Mouse (Mus musculus): ENCODE results near the gene Zfp467. TPM values are rescaled to one million over a fixed set of nuclear protein-coding genes. Genes with fewer than 3 reads are reported as not detected.

Zfp467 gene
- total and polyA plus RNA-seq, 3 experiments = 0.85 to 5.7 TPM; not detected in 1

GRCm38 (mm10) chr6:48438475-48439125, 7.0 kb downstream of the Zfp467 start:
- Histone ChIP-seq H3K27me3 (ENCODE audit: control insufficient read depth in 1 of 2, insufficient read depth in 2 of 2, low read length in 2 of 2) (no peaks in the 10 kb centered on the region), H3K9me3 (replicated peaks; ENCODE audit: insufficient read depth, low read length) (no peaks in the 10 kb centered on the region), H3K79me2 (ENCODE audit: control insufficient read depth, insufficient read depth, low read length, poor library complexity) (no peaks in the 10 kb centered on the region), H3K36me3 (ENCODE audit: control insufficient read depth in 1 of 2, insufficient read depth in 2 of 2, low read length in 2 of 2) (no peaks in the 10 kb centered on the region), H3K27ac (ENCODE audit: control insufficient read depth, low read depth, low read length) (no peak overlapping the region), H3K9ac (ENCODE audit: control insufficient read depth, low read depth, low read length, poor library complexity, severe bottlenecking) (no peak overlapping the region), H3K4me3 (ENCODE audit: control insufficient read depth in 1 of 2, insufficient read depth in 1 of 2, low read depth in 2 of 2, low read length in 2 of 2) (no peak overlapping the region), H3K4me1 (ENCODE audit: control insufficient read depth in 1 of 2, insufficient read depth in 2 of 2, low read length in 2 of 2) (no peaks in the 10 kb centered on the region)
- no peak for TF ChIP-seq E2F4 (IDR thresholded peaks at IDR 0.05; ENCODE audit: borderline replicate concordance, low read depth, low read length)
- TF ChIP-seq CTCF (IDR thresholded peaks at IDR 0.05 in 2 of 3, conservative IDR thresholded peaks at IDR 0.05 in 1 of 3; ENCODE audit: control insufficient read depth in 1 of 3, insufficient read depth in 1 of 3, low read depth in 2 of 3, low read length in 3 of 3, poor library complexity in 1 of 3, severe bottlenecking in 1 of 3) = no peak
- TF ChIP-seq GABPA (IDR thresholded peaks at IDR 0.05; ENCODE audit: low read depth, low read length) = no peak
- no peak for TF ChIP-seq MEF2A (IDR thresholded peaks at IDR 0.05; ENCODE audit: extremely low read depth, insufficient replicate concordance, low read depth, low read length, poor library complexity, severe bottlenecking)
- no peak for TF ChIP-seq TCF12 (IDR thresholded peaks at IDR 0.05; ENCODE audit: low read depth, low read length)
- no peak for TF ChIP-seq MYB (IDR thresholded peaks at IDR 0.05; ENCODE audit: low read depth, low read length)
- no peak for TF ChIP-seq GATA1 (IDR thresholded peaks at IDR 0.05; ENCODE audit: low read depth, low read length)
- no peak for TF ChIP-seq CHD2 (IDR thresholded peaks at IDR 0.05; ENCODE audit: low read length)
- no peak for DNase-seq (ENCODE audit: low read depth, low spot score)

- no peaks in the 10 kb centered on the region for H3K9me3 ChIP-seq (replicated peaks; ENCODE audit: insufficient read depth, low read length)
- no peak overlapping the region for H3K4me3 ChIP-seq (ENCODE audit: control insufficient read depth in 1 of 2, insufficient read depth in 1 of 2, low read depth in 2 of 2, low read length in 2 of 2)
- H3K27me3 ChIP-seq (ENCODE audit: control insufficient read depth in 1 of 2, insufficient read depth in 2 of 2, low read length in 2 of 2) = no peaks in the 10 kb centered on the region
- no peaks in the 10 kb centered on the region for H3K79me2 ChIP-seq (ENCODE audit: control insufficient read depth, insufficient read depth, low read length, poor library complexity)
- no peaks in the 10 kb centered on the region for H3K36me3 ChIP-seq (ENCODE audit: control insufficient read depth in 1 of 2, insufficient read depth in 2 of 2, low read length in 2 of 2)
- no peaks in the 10 kb centered on the region for H3K4me1 ChIP-seq (ENCODE audit: control insufficient read depth in 1 of 2, insufficient read depth in 2 of 2, low read length in 2 of 2)
- DNase-seq (ENCODE audit: low read depth, low spot score) = no peak
- no peak overlapping the region for H3K9ac ChIP-seq (ENCODE audit: control insufficient read depth, low read depth, low read length, poor library complexity, severe bottlenecking)
- H3K27ac ChIP-seq (ENCODE audit: control insufficient read depth, low read depth, low read length) = no peak overlapping the region
- TF ChIP-seq ZKSCAN1 (IDR thresholded peaks at IDR 0.05; ENCODE audit: low read depth, low read length) (no peak), MYC (IDR thresholded peaks at IDR 0.05; ENCODE audit: low read depth, low read length) (no peak), MEF2A (IDR thresholded peaks at IDR 0.05; ENCODE audit: extremely low read depth, insufficient replicate concordance, low read depth, low read length, poor library complexity, severe bottlenecking) (no peak), POLR2AphosphoS5 (IDR thresholded peaks at IDR 0.05; ENCODE audit: borderline replicate concordance, low read depth, low read length) (no peak), MYB (IDR thresholded peaks at IDR 0.05; ENCODE audit: low read depth, low read length) (no peak), HCFC1 (IDR thresholded peaks at IDR 0.05; ENCODE audit: low read depth, low read length) (no peak), SIN3A (IDR thresholded peaks at IDR 0.05; ENCODE audit: low read length) (no peak), SMC3 (IDR thresholded peaks at IDR 0.05; ENCODE audit: low read depth, low read length) (no peak), POLR2AphosphoS2 (IDR thresholded peaks at IDR 0.05; ENCODE audit: low read length) (no peak), POLR2A (IDR thresholded peaks at IDR 0.05; ENCODE audit: control insufficient read depth in 1 of 2, insufficient read depth in 1 of 2, low read depth in 1 of 2, low read length in 2 of 2, poor library complexity in 1 of 2) (no peak), USF1 (IDR thresholded peaks at IDR 0.05; ENCODE audit: low read depth, low read length) (no peak), NRF1 (IDR thresholded peaks at IDR 0.05; ENCODE audit: insufficient read depth, low read depth, low read length, poor library complexity, severe bottlenecking) (no peak), RCOR1 (IDR thresholded peaks at IDR 0.05; ENCODE audit: low read depth, low read length) (no peak), ZMIZ1 (IDR thresholded peaks at IDR 0.05; ENCODE audit: low read depth, low read length) (no peak), EP300 (IDR thresholded peaks at IDR 0.05; ENCODE audit: low read depth in 1 of 2, low read length in 2 of 2) (no peak), NELFE (IDR thresholded peaks at IDR 0.05; ENCODE audit: low read depth, low read length) (no peak), GABPA (IDR thresholded peaks at IDR 0.05; ENCODE audit: low read depth, low read length) (no peak), UBTF (IDR thresholded peaks at IDR 0.05; ENCODE audit: borderline replicate concordance, insufficient read depth, low read depth, low read length) (no peak)
Observed at GRCm38 (mm10) chr6:48437679-48438376, 7.8 kb downstream of the Zfp467 start.

Measured in MEL (cell line).